Mouse (Mus musculus): Measurements from ENCODE around the gene Fam50a. TPM values are rescaled to one million over a fixed set of nuclear protein-coding genes. Genes with fewer than 3 reads are reported as not detected.
"Not testable (repeated sequence)": the region's sequence is repeated elsewhere in the genome, so short reads cannot be mapped to it uniquely, and the experiment has no call there.

Fam50a gene
- polyA plus RNA-seq, 1 experiment: 61.0 TPM

DNA sequence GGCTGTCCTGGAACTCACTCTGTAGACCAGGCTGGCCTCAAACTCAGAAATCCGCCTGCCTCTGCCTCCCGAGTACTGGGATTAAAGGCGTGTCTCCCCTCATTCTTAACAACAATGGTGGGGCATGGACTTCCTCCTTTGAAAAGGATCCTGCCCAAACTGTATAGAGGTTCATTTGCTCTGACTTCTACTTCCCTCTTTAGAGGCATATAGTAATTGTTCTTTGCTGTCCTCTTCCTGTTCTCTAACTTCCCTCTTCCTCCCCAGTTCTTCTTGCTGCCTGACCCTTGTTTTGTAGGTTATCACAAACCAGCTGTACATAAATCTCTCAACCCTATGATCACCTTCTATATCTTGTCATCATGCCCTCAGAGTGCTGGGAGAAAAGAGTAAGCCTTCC, 13.1 kb upstream of the Fam50a start:
- H3K27ac ChIP-seq (ENCODE audit: control insufficient read depth, insufficient read depth, low read depth, low read length, poor library complexity): peak overlapping the region; percentile 90

DNA sequence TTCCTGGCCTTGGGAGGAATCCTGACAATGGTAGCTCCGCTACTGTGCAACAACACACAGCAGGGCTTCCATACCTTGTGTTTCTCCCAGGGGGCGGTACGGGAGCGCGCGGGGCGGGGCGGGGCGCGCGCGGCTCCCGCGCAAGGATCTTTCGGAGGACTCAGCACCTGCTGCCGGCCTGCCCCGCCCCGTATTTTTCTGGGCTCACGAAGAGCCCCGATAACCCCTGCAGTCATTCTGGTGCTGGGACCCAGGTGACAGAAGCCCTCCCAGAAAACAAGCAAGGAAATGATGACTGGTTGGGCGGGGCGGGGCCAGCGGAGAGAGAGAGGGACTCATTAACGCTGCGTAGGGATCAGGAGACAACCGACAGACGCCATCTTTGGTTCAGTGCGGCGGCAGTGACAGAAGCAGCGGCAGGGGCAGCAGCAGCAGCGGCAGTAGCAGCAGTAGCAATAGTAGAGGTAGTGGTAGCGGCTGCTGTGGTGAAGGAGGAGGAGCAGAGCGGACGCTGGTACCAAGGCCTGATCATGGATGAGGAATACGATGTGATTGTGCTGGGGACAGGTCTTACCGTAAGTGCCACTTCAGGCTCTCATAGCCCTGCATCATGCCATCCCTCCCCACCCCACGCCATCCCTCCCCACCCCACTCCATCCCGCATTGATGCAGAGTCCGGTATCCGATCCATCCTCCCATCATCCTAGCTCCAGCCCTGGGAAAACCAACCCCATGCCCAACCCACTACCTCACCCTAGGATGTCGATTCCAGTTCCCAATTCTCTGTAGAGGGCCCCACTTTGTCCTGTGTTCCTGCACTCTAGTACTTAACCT, 7.7 kb upstream of the Fam50a start, which contains the start of gene Gdi1:
Gene Gdi1 (plus strand): TSS at position 132 of the 834 bp plus-strand sequence.
- TF ChIP-seq POLR2A (IDR thresholded peaks at IDR 0.05; ENCODE audit: borderline replicate concordance, control insufficient read depth, low read depth, low read length) (peak; percentile 89), CTCF (IDR thresholded peaks at IDR 0.05; ENCODE audit: control insufficient read depth, insufficient read depth, low read length) (no peak)
- H3K27ac ChIP-seq (ENCODE audit: control insufficient read depth, insufficient read depth, low read depth, low read length, poor library complexity): peak within 1 kb of the TSS; percentile 93
- H3K4me3 ChIP-seq (replicated peaks; ENCODE audit: control insufficient read depth, low read depth, low read length): peak within 1 kb of the TSS; percentile 93
- H3K4me1 ChIP-seq (ENCODE audit: control insufficient read depth, insufficient read depth, low read length): no peaks in the 10 kb centered on the region; the same call in 1 of the 2 replicates
- 9% methylated on average over 40 of the region's 41 CpGs for WGBS

More for the DNA sequence above, 13.1 kb upstream of the Fam50a start:
- Histone ChIP-seq H3K4me1 (ENCODE audit: control insufficient read depth, insufficient read depth, low read length) (no peaks in the 10 kb centered on the region; the same call in 1 of the 2 replicates), H3K4me3 (replicated peaks; ENCODE audit: control insufficient read depth, low read depth, low read length) (no peak overlapping the region)
- TF ChIP-seq CTCF (IDR thresholded peaks at IDR 0.05; ENCODE audit: control insufficient read depth, insufficient read depth, low read length) (no peak), POLR2A (IDR thresholded peaks at IDR 0.05; ENCODE audit: borderline replicate concordance, control insufficient read depth, low read depth, low read length) (no peak)
- 13% methylated on average over 3 of the region's 3 CpGs for WGBS

DNA sequence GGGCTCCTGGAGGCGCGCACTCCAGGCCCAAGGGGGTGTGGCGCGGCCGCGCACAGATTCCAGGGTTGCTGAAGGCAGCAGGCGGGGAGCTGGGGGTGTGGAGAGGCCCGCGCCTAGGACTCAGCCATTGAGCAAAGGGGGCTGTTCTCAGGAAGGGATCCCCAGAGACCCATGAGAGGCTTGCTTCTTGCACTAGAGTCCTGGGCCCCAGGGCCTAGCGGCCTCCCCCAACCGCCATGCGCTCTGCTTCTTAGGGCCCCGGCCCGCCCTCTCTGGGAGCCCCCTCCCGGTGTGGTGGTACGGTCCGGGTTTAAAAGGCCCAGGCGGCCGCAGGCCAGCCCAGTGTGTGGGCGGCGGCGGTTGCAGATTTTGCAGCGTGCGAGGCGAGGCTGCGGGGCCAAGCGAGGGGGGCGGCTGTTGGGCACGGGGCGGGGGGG, 15.9 kb downstream of the Fam50a start, which contains the start of gene Plxna3:
Gene Plxna3 (plus strand): TSS at position 342 of the 437 bp plus-strand sequence.
- Histone ChIP-seq H3K27ac (ENCODE audit: control insufficient read depth, insufficient read depth, low read depth, low read length, poor library complexity) (peak within 1 kb of the TSS; percentile 15; the same call in 1 of the 2 replicates), H3K4me3 (replicated peaks; ENCODE audit: control insufficient read depth, low read depth, low read length) (peak within 1 kb of the TSS; percentile 31), H3K4me1 (ENCODE audit: control insufficient read depth, insufficient read depth, low read length) (no peaks in the 10 kb centered on the region)
- no peak for TF ChIP-seq CTCF (IDR thresholded peaks at IDR 0.05; ENCODE audit: control insufficient read depth, insufficient read depth, low read length)
- no peak for TF ChIP-seq POLR2A (IDR thresholded peaks at IDR 0.05; ENCODE audit: borderline replicate concordance, control insufficient read depth, low read depth, low read length)
- 11% methylated on average over 27 of the region's 30 CpGs for WGBS

DNA sequence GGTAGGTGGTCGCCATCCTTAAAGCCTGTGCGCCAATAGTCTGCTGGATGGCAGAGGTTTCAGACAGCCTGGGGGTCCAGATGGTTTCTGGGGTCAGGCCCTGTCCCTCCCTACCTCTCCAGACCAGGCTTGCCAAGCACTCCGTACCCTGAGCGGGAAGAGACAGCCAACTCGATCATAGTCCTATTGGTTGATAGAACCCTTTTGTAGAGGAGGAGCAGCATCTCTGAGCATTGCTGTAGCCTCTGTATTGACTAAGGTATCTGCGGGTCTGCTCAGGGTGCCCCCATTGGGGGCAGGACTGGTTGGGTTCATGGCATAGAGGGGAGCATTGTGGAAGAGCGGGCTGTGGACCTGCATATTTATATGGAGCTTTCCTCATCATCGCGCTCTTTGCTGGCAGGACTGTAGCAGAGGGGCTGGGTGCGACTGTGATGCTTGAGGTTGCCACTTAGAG, 16.4 kb downstream of the Fam50a start:
- Histone ChIP-seq H3K4me3 (replicated peaks; ENCODE audit: control insufficient read depth, low read depth, low read length) (peak overlapping the region; percentile 31), H3K4me1 (ENCODE audit: control insufficient read depth, insufficient read depth, low read length) (no peaks in the 10 kb centered on the region), H3K27ac (ENCODE audit: control insufficient read depth, insufficient read depth, low read depth, low read length, poor library complexity) (no peak overlapping the region)
- WGBS: 25% methylated on average over 9 of the region's 10 CpGs
- TF ChIP-seq CTCF (IDR thresholded peaks at IDR 0.05; ENCODE audit: control insufficient read depth, insufficient read depth, low read length): no peak
- TF ChIP-seq POLR2A (IDR thresholded peaks at IDR 0.05; ENCODE audit: borderline replicate concordance, control insufficient read depth, low read depth, low read length): no peak

DNA sequence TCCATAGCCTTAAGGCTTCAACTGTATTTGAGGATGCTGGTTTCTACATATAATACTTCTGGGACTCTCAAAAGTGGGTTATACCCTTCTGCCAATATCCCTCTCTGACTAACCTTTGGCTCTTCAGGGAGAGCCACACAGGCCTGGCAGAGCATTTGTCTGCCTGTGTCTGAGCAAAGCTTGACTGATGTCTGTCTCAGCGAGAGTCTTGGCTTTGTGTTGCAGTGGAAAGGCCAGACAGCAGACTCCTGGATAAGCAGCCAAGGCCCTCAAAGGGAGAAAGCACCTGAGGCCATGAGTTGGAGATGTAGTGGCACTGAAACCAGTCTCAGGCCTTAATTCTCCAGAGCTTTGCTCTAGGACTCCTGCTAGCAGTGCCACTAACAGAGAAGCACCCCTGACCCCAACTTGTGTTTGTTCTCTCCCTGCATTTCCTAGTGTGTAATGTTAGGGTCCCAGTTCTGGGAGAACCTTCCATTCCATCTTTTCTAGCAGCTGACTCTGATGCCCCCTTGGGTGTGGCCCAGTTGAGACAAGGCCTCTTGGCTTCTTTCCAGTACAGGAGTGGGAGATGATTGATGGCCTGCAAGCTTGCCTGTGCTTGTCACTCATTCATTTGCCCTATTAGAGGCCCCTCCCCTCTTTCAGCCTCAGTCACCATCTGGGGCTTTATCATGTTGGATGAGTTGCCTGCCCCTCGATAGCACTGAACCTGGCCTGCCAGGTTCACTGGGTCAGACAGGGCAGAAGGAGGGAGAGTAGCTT, 17.5 kb downstream of the Fam50a start:
- Histone ChIP-seq H3K27ac (ENCODE audit: control insufficient read depth, insufficient read depth, low read depth, low read length, poor library complexity) (no peak overlapping the region), H3K4me3 (replicated peaks; ENCODE audit: control insufficient read depth, low read depth, low read length) (no peak overlapping the region), H3K4me1 (ENCODE audit: control insufficient read depth, insufficient read depth, low read length) (no peaks in the 10 kb centered on the region)
- TF ChIP-seq CTCF (IDR thresholded peaks at IDR 0.05; ENCODE audit: control insufficient read depth, insufficient read depth, low read length) (no peak), POLR2A (IDR thresholded peaks at IDR 0.05; ENCODE audit: borderline replicate concordance, control insufficient read depth, low read depth, low read length) (no peak)
- WGBS: 47% methylated on average over 2 of the region's 2 CpGs

DNA sequence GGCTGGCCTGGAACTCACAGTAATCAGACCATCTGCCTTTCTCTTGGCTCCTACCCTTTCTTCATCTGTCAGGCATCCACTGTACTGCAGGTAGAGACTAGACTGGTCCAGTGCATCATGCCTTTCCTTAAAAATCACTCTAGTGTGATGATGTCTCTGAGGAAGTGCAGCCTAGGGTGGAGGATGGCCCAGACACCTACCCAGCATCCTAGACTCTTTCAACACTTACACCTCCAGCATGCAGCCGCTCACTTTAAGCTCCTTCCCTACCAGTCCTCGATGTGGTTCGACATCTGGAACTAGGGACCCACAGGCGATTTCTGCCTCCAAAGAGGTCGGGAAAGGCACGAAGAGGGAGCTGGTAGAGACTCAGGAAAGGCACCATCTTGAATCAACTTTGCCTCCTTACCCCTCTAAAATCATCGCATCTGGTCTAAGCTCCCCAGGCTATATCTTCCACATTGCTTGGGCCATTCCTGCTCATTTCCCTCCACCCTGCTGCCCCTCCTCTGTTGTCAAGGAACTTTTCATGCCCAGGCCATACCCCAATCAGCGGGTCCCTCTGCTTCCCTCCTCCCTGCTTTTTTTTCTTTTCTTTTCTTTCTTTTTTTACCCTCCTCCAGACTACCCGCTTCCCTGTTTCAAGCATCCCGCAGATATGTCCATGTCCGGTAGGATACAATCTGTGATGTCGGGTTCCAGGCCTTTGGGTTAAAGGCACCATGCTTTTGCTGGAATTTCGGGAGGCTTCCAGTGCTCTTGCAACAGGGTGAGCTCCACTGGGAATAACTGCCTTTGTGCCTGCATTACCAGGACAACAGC, 40.0 kb downstream of the Fam50a start:
- no peak overlapping the region for H3K27ac ChIP-seq (ENCODE audit: control insufficient read depth, insufficient read depth, low read depth, low read length, poor library complexity)
- 14% methylated on average over 13 of the region's 13 CpGs for WGBS
- peaks cover 2% of the 10 kb centered on the region for H3K4me1 ChIP-seq (ENCODE audit: control insufficient read depth, insufficient read depth, low read length)
- no peak for TF ChIP-seq POLR2A (IDR thresholded peaks at IDR 0.05; ENCODE audit: borderline replicate concordance, control insufficient read depth, low read depth, low read length)
- no peak for TF ChIP-seq CTCF (IDR thresholded peaks at IDR 0.05; ENCODE audit: control insufficient read depth, insufficient read depth, low read length)
- peak overlapping the region; percentile 61 for H3K4me3 ChIP-seq (replicated peaks; ENCODE audit: control insufficient read depth, low read depth, low read length)

DNA sequence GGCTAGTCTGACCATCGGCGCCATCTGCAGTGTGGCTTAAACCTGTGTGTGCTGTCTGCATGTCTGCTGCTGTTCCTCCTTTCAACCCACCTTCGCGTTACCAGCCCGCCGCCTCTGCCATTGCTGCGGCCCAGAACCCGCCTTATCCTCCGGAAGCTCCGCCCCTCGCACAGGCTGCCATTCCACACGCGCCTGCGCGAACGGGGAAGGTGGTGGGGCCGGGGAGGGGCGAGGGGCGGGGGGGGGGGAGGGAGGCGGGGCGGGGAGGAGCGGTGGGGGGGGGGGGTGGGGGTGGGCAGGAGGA, 40.6 kb downstream of the Fam50a start, which contains the start of gene Lage3:
Gene Lage3 (minus strand): TSS at position 152 of the 304 bp plus-strand sequence.
- Histone ChIP-seq H3K27ac (ENCODE audit: control insufficient read depth, insufficient read depth, low read depth, low read length, poor library complexity) (no peak within 1 kb of the TSS), H3K4me3 (replicated peaks; ENCODE audit: control insufficient read depth, low read depth, low read length) (peak within 1 kb of the TSS; percentile 61), H3K4me1 (ENCODE audit: control insufficient read depth, insufficient read depth, low read length) (peaks cover 2% of the 10 kb centered on the region)
- TF ChIP-seq CTCF (IDR thresholded peaks at IDR 0.05; ENCODE audit: control insufficient read depth, insufficient read depth, low read length) (no peak), POLR2A (IDR thresholded peaks at IDR 0.05; ENCODE audit: borderline replicate concordance, control insufficient read depth, low read depth, low read length) (peak; percentile 74)
- 7% methylated on average over 9 of the region's 22 CpGs for WGBS

DNA sequence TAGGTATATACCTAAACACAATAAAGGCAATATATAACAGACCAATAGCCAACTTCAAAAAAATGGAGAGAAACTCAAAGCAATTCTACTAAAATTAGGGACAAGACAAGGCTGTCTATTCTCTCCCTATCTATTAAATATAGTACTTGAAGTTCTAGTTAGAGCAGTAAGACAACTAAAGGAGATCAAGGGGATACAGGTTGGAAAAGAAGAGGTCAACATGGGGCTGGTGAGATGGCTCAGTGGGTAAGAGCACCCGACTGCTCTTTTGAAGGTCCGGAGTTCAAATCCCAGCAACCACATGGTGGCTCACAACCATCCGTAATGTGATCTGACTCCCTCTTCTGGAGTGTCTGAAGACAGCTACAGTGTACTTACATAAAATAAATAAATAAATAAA, 44.2 kb downstream of the Fam50a start:
- 83% methylated on average over 3 of the region's 3 CpGs for WGBS

More for the DNA sequence above, 44.2 kb downstream of the Fam50a start:
- H3K4me1 ChIP-seq (ENCODE audit: control insufficient read depth, insufficient read depth, low read length); H3K27ac ChIP-seq (ENCODE audit: control insufficient read depth, insufficient read depth, low read depth, low read length, poor library complexity); H3K4me3 ChIP-seq (replicated peaks; ENCODE audit: control insufficient read depth, low read depth, low read length): not testable (repeated sequence)

Data from bone marrow, adult 2 months (tissue).